Mouse (Mus musculus): ENCODE results near the gene Pex16. TPM values are rescaled to one million over a fixed set of nuclear protein-coding genes. Genes with fewer than 3 reads are reported as not detected.

Pex16 gene
- polyA plus RNA-seq, 1 experiment, result 42.8 TPM

DNA sequence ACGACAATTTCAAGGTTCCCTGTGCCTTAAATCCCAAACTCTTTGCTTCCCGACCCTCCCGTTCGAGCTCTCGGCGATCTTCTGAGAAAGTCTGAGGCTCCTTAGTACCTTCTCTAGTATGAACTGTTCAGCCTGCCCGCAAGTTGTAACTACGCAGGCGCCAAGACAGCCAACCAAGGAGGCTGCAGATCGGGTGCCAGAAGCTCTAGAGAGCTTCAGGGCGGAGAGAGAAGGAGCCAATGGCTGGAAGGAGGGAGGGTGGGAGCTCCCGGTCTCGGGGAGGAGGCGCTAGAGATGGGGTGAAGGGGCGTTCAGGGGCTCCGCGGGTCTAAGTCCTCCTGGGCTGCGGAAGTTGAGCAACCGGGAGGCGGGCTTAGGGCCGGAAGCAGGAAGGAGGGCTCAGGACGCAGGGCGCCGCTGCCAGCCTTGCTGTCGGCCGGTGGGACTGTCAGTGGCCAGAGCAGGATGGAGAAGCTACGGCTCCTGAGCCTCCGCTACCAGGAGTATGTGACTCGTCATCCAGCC, 685 bp downstream of the Pex16 start:
- peak; percentile 95 for DNase-seq
- Histone ChIP-seq H3K4me3 (replicated peaks; ENCODE audit: extremely low read depth, low read depth, low read length) (peak overlapping the region; percentile 70), H3K4me1 (ENCODE audit: control insufficient read depth, insufficient read depth, low read length) (peaks cover 12% of the 10 kb centered on the region)
- TF ChIP-seq CTCF (IDR thresholded peaks at IDR 0.05; ENCODE audit: insufficient read depth, low read length), result no peak
- peak; percentile 94 for TF ChIP-seq POLR2A (IDR thresholded peaks at IDR 0.05; ENCODE audit: borderline replicate concordance, extremely low read depth, low read depth, low read length)
- under 1% methylated on average over 28 of the region's 29 CpGs for WGBS

DNA sequence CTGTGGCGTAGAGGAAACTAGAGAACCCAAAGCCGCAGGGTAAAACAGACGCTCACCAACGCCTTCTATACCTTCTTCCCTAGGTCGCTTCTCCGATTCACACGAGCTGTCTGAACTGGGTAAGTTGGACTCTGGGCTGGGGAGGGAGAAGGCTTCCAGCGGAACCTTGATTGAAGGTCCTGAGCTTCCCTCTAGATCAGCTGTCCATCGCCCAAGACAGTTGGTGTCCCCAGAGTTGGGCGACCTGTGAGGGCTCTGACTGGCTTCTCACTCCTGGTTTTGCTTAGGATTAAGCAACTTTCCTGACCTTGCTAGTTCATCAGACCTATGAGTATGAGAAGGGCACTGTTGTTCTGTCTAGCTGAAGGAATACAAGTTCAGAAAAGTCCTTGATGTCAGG, 1.3 kb downstream of the Pex16 start:
- TF ChIP-seq CTCF (IDR thresholded peaks at IDR 0.05; ENCODE audit: insufficient read depth, low read length), result no peak
- TF ChIP-seq POLR2A (IDR thresholded peaks at IDR 0.05; ENCODE audit: borderline replicate concordance, extremely low read depth, low read depth, low read length), result no peak
- H3K4me1 ChIP-seq (ENCODE audit: control insufficient read depth, insufficient read depth, low read length), result peaks cover 12% of the 10 kb centered on the region
- 8% methylated on average over 10 of the region's 10 CpGs for whole genome bisulfite sequencing
- DNase-seq, result no peak
- H3K4me3 ChIP-seq (replicated peaks; ENCODE audit: extremely low read depth, low read depth, low read length), result peak overlapping the region; percentile 70

- H3K4me3 ChIP-seq (replicated peaks; ENCODE audit: extremely low read depth, low read depth, low read length), result no peak overlapping the region
- H3K4me1 ChIP-seq (ENCODE audit: control insufficient read depth, insufficient read depth, low read length), result peaks cover 12% of the 10 kb centered on the region
- DNase-seq, result no peak
- TF ChIP-seq CTCF (IDR thresholded peaks at IDR 0.05; ENCODE audit: insufficient read depth, low read length) (no peak), POLR2A (IDR thresholded peaks at IDR 0.05; ENCODE audit: borderline replicate concordance, extremely low read depth, low read depth, low read length) (no peak)
- 70% methylated on average over 6 of the region's 6 CpGs for WGBS
Measured at GRCm38 (mm10) chr2:92376300-92376699, 1.8 kb downstream of the Pex16 start.

DNA sequence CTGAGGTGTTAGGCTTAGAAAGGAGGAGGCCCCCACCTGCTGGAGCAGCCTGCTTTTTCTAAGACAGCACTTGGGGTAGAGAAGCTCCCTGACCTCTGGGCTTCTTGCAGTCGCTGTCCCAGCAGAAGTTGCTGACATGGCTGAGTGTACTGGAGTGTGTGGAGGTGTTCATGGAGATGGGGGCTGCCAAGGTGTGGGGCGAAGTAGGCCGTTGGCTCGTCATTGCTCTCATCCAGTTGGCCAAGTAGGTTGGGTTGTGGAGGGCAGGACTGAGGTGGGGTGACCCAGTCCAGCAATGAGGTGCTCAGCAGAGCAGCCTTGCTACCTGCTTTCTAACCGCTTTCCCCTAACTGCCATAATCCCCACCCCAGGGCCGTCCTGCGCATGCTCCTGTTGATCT, 2.8 kb downstream of the Pex16 start:
- Histone ChIP-seq H3K4me3 (replicated peaks; ENCODE audit: extremely low read depth, low read depth, low read length) (no peak overlapping the region), H3K4me1 (ENCODE audit: control insufficient read depth, insufficient read depth, low read length) (peaks cover 12% of the 10 kb centered on the region)
- WGBS, result 91% methylated on average over 7 of the region's 7 CpGs
- TF ChIP-seq POLR2A (IDR thresholded peaks at IDR 0.05; ENCODE audit: borderline replicate concordance, extremely low read depth, low read depth, low read length) (no peak), CTCF (IDR thresholded peaks at IDR 0.05; ENCODE audit: insufficient read depth, low read length) (no peak)
- no peak for DNase-seq

DNA sequence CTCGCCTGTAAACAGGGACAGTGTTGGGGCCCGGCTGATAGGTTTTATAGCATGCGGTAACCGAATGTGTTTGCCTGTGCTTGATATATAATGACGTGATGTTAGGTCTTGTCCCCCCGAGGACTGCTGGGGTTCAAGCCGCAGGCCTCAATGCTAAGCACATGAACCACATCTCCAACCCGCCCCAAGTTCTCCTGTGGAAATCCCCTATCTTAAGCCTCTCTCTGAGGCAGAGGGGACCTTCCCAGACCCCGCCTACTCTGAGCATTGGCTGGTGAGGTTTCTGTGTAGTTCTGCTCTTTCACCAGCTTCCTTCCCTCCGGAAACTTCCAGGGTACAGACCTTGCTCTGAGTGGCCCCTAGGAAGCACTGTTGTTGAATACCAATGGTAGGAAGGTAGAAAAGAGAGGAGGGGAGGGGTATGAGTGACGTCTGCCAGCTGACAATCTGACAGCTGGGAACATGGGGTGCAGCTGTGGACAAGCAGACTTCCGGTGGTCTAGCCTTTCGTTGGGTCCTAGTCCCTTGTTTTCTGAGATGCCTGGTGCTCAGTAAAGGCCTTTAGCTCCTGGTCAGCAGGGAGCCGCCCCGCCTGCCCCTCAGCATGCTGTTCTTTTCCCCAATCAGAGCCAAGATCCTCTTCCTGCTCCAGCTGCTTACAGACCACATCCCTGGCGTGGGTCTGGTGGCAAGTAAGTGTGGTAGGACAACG, 5.5 kb downstream of the Pex16 start:
- TF ChIP-seq CTCF (IDR thresholded peaks at IDR 0.05; ENCODE audit: insufficient read depth, low read length) (no peak), POLR2A (IDR thresholded peaks at IDR 0.05; ENCODE audit: borderline replicate concordance, extremely low read depth, low read depth, low read length) (no peak)
- whole genome bisulfite sequencing, result 77% methylated on average over 17 of the region's 17 CpGs
- no peak for DNase-seq
- H3K4me3 ChIP-seq (replicated peaks; ENCODE audit: extremely low read depth, low read depth, low read length), result no peak overlapping the region
- H3K4me1 ChIP-seq (ENCODE audit: control insufficient read depth, insufficient read depth, low read length), result peaks cover 9% of the 10 kb centered on the region

- no peak overlapping the region for H3K4me3 ChIP-seq (replicated peaks; ENCODE audit: extremely low read depth, low read depth, low read length)
- DNase-seq, result no peak
- peaks cover 9% of the 10 kb centered on the region for H3K4me1 ChIP-seq (ENCODE audit: control insufficient read depth, insufficient read depth, low read length)
- 67% methylated on average over 6 of the region's 6 CpGs for WGBS
- TF ChIP-seq CTCF (IDR thresholded peaks at IDR 0.05; ENCODE audit: insufficient read depth, low read length), result no peak
- no peak for TF ChIP-seq POLR2A (IDR thresholded peaks at IDR 0.05; ENCODE audit: borderline replicate concordance, extremely low read depth, low read depth, low read length)
Measured at GRCm38 (mm10) chr2:92380495-92381050, 6.1 kb downstream of the Pex16 start.

- TF ChIP-seq CTCF (IDR thresholded peaks at IDR 0.05; ENCODE audit: insufficient read depth, low read length) (no peak), POLR2A (IDR thresholded peaks at IDR 0.05; ENCODE audit: borderline replicate concordance, extremely low read depth, low read depth, low read length) (no peak)
- 73% methylated on average over 5 of the region's 5 CpGs for WGBS
- Histone ChIP-seq H3K4me1 (ENCODE audit: control insufficient read depth, insufficient read depth, low read length) (peaks cover 4% of the 10 kb centered on the region), H3K4me3 (replicated peaks; ENCODE audit: extremely low read depth, low read depth, low read length) (no peak overlapping the region)
- no peak for DNase-seq
Measured at GRCm38 (mm10) chr2:92381161-92381560, 6.7 kb downstream of the Pex16 start.

DNA sequence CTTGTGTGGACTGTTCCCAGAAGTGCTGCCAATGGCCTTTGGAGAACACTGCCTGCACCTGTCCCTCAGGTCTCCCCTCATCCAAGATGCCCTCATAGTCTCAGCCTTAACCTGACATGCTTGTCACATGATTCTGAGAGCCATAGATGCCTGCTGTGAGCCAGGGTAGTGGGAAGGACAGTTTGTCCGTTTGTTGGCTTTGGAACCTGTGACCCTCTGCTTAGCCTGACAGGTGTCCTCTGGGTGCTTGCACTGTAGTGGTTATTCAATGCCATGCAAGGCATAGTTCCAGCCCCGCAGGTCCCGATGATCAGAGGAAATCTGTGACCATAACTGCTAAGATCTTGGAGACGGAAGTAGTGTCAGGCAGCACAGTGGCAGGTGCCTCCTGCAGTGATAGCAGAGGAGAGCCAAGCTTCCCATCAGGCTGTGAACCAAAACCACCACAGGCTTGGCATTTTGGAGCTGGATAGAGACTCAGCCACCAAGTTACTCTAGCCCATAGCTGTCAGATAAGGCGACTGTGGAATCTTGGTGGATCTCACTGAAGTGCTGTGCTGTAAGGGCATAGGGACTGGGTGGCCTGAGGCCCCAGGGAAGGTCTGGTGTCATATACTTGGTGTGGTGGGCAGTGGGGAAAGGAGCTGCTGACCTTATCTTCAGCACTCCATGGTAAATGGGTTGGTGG, 7.6 kb downstream of the Pex16 start, which contains the start of gene 1700029I15Rik:
Gene 1700029I15Rik (plus strand): TSS at position 638 of the 688 bp plus-strand sequence.
- DNase-seq, result no peak
- Histone ChIP-seq H3K4me1 (ENCODE audit: control insufficient read depth, insufficient read depth, low read length) (no peaks in the 10 kb centered on the region), H3K4me3 (replicated peaks; ENCODE audit: extremely low read depth, low read depth, low read length) (no peak within 1 kb of the TSS)
- 90% methylated on average over 5 of the region's 5 CpGs for WGBS
- TF ChIP-seq POLR2A (IDR thresholded peaks at IDR 0.05; ENCODE audit: borderline replicate concordance, extremely low read depth, low read depth, low read length) (no peak), CTCF (IDR thresholded peaks at IDR 0.05; ENCODE audit: insufficient read depth, low read length) (no peak)

DNA sequence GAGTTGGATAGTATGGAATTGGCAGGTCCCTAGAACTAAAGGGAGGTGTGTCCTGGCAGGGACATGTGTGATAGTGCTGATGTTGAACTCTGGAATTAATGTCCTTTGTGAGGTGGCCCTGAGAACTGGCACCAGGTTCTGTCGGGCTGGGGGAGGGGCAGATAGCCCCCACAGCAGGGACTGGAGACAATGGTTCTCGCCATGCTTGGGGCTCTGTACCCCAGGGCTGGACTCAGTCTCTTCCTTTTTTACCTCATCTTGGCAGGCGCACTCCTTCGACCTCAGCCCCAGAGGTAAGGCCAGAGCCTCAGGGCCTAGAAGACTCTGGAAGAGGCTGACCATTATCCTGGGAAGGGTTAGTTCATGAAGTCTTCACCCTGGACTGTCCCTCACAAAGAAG, 8.3 kb downstream of the Pex16 start:
- no peak for DNase-seq
- no peak for TF ChIP-seq CTCF (IDR thresholded peaks at IDR 0.05; ENCODE audit: insufficient read depth, low read length)
- no peak for TF ChIP-seq POLR2A (IDR thresholded peaks at IDR 0.05; ENCODE audit: borderline replicate concordance, extremely low read depth, low read depth, low read length)
- WGBS, result 83% methylated on average over 4 of the region's 4 CpGs
- Histone ChIP-seq H3K4me1 (ENCODE audit: control insufficient read depth, insufficient read depth, low read length) (no peaks in the 10 kb centered on the region), H3K4me3 (replicated peaks; ENCODE audit: extremely low read depth, low read depth, low read length) (no peak overlapping the region)
